Mouse (Mus musculus) heart, adult 9 months (tissue): Measurements from ENCODE around the gene Rnf217.

Source experiments
- DNase-seq, 2 experiments: peaks; one replicate each; pipeline ENCODE4 v3.0.0; 2022; ENCODE audit warnings: low spot score in 2 of 2

The Rnf217 gene

GRCm38 (mm10) chr10:31495826-31496225 is 113.2 kb downstream of the Rnf217 start:
- DNase-seq: no peak

GRCm38 (mm10) chr10:31494296-31494695 is 114.7 kb downstream of the Rnf217 start:
- no peak for DNase-seq

- no peak for DNase-seq
These were observed 141.7 kb downstream of the Rnf217 start for GRCm38 (mm10) chr10:31467043-31467898.

GRCm38 (mm10) chr10:31465840-31466541 is 143.0 kb downstream of the Rnf217 start:
- DNase-seq: no peak

DNA sequence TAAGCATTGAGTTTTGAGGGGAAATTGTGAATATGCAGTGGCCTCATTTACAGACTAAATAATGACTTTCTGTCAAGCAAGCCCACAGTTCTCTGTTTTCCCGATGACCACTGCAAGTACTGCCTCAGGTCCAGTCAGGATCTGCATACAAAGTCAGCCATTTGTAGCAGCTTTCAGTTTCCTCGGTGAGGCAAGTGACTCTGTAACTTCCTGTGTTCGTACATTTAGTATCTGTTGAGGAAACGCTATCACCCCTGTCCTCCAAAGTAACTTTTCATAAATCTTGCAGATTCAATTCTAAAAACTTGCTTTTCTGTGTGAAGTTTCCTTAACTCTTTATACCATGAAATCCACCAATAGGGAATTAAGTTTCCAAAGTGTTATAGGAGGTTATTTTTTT is 143.6 kb downstream of the Rnf217 start:
- DNase-seq: no peak

DNA sequence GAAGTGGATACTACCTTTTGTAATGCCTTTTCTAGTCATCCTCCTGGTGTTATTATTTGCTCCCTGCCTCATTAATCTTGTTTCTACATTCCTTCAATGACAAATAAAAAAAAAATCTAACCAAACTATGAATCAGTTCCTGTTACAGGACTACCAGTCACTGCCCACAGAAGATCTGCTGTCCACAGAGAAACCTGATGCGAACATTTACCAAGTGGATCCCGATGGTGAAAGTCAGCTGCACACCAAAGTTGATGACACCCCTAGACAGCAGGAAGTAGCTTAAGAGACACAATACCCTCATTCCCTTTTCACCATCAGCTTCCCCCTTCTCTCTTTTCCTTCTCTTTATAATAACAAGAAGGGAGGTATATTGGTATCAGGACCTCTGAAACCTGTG is 145.9 kb downstream of the Rnf217 start:
- DNase-seq: no peak

- DNase-seq: no peak
These were observed 152.2 kb downstream of the Rnf217 start for GRCm38 (mm10) chr10:31456806-31457205.

DNA sequence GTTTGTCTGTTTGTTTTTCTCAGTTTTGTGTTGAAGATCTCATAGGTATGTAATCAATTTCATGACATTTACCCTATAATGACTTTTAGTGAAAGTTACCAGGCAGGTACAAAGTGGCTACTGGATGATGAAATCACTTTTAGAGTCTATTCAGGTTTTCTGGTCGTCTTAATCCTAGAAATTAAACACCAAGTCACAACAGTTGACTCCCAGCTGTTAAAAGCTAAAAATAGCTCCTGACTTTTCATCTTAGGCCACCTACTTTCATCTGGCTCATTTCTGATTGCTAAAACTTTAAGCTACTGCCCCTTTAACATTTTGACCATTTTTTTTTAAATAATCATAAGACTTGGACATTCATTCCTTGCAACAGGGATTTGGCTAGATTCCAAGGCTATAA is 161.9 kb downstream of the Rnf217 start:
- DNase-seq: no peak

GRCm38 (mm10) chr10:31445291-31446124 is 163.5 kb downstream of the Rnf217 start, which contains the start of gene Tpd52l1:
Tpd52l1 (minus strand) TSS chr10:31445958.
- DNase-seq: peak; percentile 57 to 69

GRCm38 (mm10) chr10:31444206-31444605 is 164.8 kb downstream of the Rnf217 start:
- no peak for DNase-seq
